Mouse (Mus musculus): Measurements from ENCODE around the gene Uqcrq. TPM values are rescaled to one million over a fixed set of nuclear protein-coding genes. Genes with fewer than 3 reads are reported as not detected.
"Not testable (repeated sequence)": the region's sequence is repeated elsewhere in the genome, so short reads cannot be mapped to it uniquely, and the experiment has no call there.

The Uqcrq gene
- total RNA-seq, 1 experiment from 2014 or later, result 39.5 TPM

GRCm38 (mm10) chr11:53427993-53428715, 2.5 kb downstream of the Uqcrq start:
- no peak for ATAC-seq (replicated peaks in 1 of 2; ENCODE audit: insufficient read depth in 1 of 2, low FRiP score in 2 of 2, low TSS enrichment in 1 of 2, low read depth in 1 of 2, poor library complexity in 2 of 2, severe bottlenecking in 2 of 2)

DNA sequence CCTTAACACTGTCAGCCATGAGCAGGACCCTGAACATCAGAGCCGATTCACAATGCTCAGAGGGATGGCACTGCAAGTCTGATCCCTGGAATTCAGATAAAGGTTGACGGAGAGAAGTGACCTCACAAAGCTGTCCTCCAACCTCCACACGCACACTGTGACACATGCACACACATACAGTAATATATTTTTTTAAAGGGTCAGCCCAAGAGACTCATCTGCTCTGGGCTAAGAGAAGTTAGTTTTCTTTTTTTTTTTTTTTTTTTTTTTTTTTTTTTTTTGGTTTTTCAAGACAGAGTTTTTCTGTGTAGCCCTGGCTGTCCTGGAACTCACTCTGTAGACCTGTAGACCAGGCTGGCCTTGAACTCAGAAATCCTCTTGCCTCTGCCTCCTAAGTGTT, 3.7 kb downstream of the Uqcrq start:
- ATAC-seq (replicated peaks in 1 of 2; ENCODE audit: insufficient read depth in 1 of 2, low FRiP score in 2 of 2, low TSS enrichment in 1 of 2, low read depth in 1 of 2, poor library complexity in 2 of 2, severe bottlenecking in 2 of 2), result not testable (repeated sequence)

DNA sequence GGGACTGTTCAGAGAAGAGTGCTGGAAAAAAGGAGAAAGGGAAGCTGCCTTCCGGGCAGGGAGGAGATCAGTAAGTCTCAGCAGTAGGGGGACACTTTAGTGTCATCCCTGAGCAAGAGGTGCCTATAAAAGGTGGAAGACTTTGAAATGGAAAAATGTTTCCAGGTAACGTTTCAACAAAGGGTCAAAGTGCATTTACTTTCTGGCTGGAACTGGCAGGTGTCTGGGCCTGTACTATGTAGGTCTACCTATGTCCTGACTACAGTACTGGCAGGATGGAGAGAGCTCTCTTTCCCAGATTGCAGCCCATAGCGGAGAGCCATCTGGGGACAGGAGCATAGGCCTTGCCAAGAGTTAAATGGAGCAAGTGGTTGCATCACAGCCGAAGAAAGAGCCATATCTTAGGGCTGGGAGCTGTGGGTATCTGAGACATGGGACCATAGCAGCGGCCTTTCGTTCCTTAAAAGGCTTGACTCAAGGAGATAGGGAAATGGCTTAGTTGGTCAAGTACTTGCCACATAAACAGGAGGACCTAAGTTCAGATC, 4.8 kb downstream of the Uqcrq start:
- no peak for ATAC-seq (replicated peaks in 1 of 2; ENCODE audit: insufficient read depth in 1 of 2, low FRiP score in 2 of 2, low TSS enrichment in 1 of 2, low read depth in 1 of 2, poor library complexity in 2 of 2, severe bottlenecking in 2 of 2)

DNA sequence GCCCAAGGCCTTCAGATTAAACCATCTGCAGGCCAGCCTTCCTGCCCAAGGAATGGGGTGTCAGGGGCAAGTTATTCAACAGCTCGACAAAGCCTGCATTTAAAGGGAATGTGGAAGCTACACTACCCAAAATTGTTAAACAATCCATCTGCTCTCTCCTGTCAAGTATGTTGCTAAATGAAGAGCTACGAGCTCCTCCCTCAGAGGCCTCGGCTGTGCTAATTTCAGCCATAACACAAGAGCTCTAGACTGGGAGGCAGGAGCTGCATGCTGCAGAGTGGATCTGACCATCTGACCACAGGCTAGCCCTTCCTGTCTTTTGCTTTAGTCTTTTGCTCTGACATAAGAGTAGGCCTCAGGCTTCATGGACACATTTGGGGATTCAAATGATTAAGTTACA, 5.4 kb downstream of the Uqcrq start:
- ATAC-seq (replicated peaks in 1 of 2; ENCODE audit: insufficient read depth in 1 of 2, low FRiP score in 2 of 2, low TSS enrichment in 1 of 2, low read depth in 1 of 2, poor library complexity in 2 of 2, severe bottlenecking in 2 of 2), result no peak

DNA sequence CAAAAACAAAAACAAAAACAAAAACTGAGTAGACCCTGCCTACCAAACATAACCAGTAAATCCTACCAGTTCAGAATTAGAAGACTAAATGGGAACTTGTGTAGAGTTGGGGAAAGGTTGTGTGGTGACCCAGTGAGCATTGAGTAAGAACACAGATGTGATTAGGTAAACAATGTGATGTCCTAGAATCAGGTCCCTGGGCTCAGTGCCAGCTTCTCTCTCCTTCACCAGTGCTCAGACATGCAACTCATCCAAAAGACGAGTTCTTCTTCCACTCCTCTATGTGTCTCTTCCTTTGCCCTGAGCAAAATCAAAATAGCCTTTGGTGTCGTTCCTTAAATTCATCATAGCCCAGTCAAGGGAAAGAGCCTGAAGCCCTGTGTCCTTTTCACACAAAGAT, 5.8 kb downstream of the Uqcrq start:
- no peak for ATAC-seq (replicated peaks in 1 of 2; ENCODE audit: insufficient read depth in 1 of 2, low FRiP score in 2 of 2, low TSS enrichment in 1 of 2, low read depth in 1 of 2, poor library complexity in 2 of 2, severe bottlenecking in 2 of 2)

DNA sequence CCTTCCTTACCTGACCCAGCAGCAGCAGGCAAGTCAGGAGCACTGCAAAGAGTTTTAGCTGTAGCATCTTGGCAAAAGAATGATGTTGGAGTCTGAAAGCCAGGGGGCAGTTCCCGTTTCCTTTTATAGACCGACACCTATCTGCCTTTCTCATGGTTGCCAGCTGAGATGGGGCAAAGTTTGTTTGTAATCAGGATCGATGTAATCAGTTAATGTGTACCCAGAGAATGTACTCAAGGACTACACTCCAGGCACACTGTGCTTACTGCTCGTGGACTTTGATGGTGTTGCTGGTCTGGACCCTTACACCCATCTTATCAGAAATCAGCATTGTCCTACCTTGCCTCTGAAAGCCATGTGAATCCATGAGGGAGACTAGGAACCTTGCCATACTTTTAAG, 7.6 kb downstream of the Uqcrq start, which contains the start of gene Leap2:
Leap2 (minus strand) TSS at position 135 of the 400 bp plus-strand sequence.
- no peak for ATAC-seq (replicated peaks in 1 of 2; ENCODE audit: insufficient read depth in 1 of 2, low FRiP score in 2 of 2, low TSS enrichment in 1 of 2, low read depth in 1 of 2, poor library complexity in 2 of 2, severe bottlenecking in 2 of 2)

- no peak for ATAC-seq (replicated peaks in 1 of 2; ENCODE audit: insufficient read depth in 1 of 2, low FRiP score in 2 of 2, low TSS enrichment in 1 of 2, low read depth in 1 of 2, poor library complexity in 2 of 2, severe bottlenecking in 2 of 2)
These were observed 12.6 kb downstream of the Uqcrq start for GRCm38 (mm10) chr11:53418048-53418447.

DNA sequence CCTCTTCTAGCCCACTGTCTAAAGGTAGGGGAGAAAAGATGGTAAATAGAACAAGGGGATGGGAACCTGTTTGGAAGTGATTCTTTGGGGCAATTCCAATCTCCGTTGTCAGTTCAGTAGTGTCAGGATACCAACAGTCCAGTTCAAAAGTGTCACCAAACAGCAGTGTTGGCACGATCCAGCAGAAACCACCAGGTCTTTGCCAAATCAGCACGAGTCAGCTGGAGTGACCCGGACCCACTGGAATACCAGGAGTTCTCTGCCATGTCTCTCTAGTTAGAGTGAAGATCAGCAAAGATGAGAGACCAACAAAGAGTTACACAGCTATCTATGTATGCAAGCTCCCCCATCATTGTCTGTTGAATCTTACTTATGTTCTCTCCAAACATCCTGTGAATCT, 16.8 kb downstream of the Uqcrq start:
- ATAC-seq (replicated peaks in 1 of 2; ENCODE audit: insufficient read depth in 1 of 2, low FRiP score in 2 of 2, low TSS enrichment in 1 of 2, low read depth in 1 of 2, poor library complexity in 2 of 2, severe bottlenecking in 2 of 2), result no peak

DNA sequence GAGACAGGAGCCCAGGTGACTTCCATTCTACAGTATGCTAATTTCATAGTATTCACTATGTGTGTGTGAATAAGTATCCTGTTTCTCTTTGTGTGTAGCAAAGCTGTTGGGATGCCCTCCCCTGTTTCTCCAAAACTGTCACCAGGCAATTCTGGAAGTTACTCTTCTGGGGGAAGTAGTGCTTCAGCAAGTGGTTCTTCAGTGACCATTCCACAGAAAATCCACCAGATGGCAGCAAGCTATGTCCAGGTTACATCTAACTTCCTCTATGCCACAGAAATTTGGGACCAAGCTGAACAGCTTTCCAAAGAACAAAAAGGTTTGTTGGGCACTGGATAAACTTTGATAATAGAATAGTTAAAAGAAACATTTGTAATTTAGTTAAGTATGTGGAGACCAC, 18.9 kb downstream of the Uqcrq start:
- ATAC-seq (replicated peaks in 1 of 2; ENCODE audit: insufficient read depth in 1 of 2, low FRiP score in 2 of 2, low TSS enrichment in 1 of 2, low read depth in 1 of 2, poor library complexity in 2 of 2, severe bottlenecking in 2 of 2), result no peak

DNA sequence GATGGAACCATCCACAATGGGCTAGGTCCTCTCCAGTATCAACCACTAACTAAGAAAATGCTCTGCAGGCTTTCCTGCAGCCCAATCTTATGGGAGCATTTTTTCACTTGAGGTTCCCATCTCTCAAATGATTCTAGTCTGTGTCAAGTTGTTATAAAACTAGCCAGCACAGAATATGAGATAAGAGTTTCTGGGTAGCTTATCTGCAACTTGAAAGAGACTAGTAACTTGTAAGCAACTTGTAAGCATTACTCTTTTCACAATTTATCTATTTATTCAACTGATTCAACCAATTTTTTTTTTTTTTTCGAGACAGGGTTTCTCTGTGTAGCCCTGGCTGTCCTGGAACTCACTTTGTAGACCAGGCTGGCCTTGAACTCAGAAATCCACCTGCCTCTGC, 27.0 kb downstream of the Uqcrq start:
- ATAC-seq (replicated peaks in 1 of 2; ENCODE audit: insufficient read depth in 1 of 2, low FRiP score in 2 of 2, low TSS enrichment in 1 of 2, low read depth in 1 of 2, poor library complexity in 2 of 2, severe bottlenecking in 2 of 2), result no peak

- no peak for ATAC-seq (replicated peaks in 1 of 2; ENCODE audit: insufficient read depth in 1 of 2, low FRiP score in 2 of 2, low TSS enrichment in 1 of 2, low read depth in 1 of 2, poor library complexity in 2 of 2, severe bottlenecking in 2 of 2)
These were observed 36.8 kb downstream of the Uqcrq start for GRCm38 (mm10) chr11:53393856-53394255.

DNA sequence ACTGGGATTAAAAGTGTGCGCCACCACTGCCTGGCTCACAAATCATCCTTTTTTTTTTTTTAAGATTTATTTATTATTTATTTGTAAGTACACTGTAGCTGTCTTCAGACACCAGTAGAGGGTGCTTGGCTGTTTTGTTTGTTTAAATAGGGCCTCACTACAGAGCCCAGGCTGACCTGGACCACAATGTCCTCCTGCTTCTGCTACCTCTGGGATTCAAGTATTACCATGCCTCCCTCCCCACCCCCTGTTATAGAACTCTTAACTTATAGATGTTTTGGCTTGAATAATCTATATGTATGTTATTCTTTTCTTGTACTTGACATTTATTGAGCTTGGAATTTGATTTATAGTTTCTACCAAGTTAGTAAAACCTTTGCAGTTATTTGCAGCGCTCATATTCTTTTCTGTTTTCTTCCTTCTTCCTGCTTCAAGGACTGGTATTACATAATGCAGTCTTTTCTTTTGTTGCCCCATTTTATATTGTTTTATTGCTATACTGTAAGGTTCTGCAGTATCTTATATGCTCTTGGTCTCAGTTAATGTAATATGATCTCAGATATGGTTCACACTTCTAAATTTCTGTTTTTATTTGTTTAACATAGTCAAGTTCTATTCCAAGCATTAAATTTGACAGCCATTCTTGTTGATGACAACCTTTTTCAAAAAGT, 46.7 kb downstream of the Uqcrq start:
- ATAC-seq (replicated peaks in 1 of 2; ENCODE audit: insufficient read depth in 1 of 2, low FRiP score in 2 of 2, low TSS enrichment in 1 of 2, low read depth in 1 of 2, poor library complexity in 2 of 2, severe bottlenecking in 2 of 2), result no peak

DNA sequence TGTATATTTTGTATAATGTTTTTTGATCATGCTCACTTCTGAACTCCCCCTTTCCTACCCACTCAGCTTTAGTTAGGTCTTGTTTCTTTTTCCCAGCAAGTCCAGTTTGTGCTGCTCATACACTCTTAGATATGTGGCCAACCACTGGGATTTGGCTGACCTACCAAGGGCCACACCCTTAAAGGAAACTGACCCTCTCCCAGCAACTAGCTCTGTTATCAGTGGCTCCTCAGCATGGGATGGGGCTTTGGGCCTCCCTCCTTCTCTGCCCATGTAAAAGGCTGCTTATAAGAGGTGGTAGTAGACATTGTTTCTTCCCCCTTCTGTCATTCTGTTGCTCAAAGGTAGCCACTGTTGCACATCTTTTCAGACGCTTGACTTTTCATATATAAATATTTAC, 51.7 kb downstream of the Uqcrq start:
- no peak for ATAC-seq (replicated peaks in 1 of 2; ENCODE audit: insufficient read depth in 1 of 2, low FRiP score in 2 of 2, low TSS enrichment in 1 of 2, low read depth in 1 of 2, poor library complexity in 2 of 2, severe bottlenecking in 2 of 2)

Other genes with a start within 250 kb of the Uqcrq start
- gene Hspa4, start 130.4 kb downstream of the Uqcrq start, total RNA-seq (2017), result 359 and 408 TPM in 2 replicates
- 5.4 and 9.0 TPM in 2 replicates for gene Zcchc10, start 106.2 kb downstream of the Uqcrq start, total RNA-seq (2017)
- 91.0 and 127 TPM in 2 replicates for gene Aff4, start 80.0 kb downstream of the Uqcrq start, total RNA-seq (2017)
- gene Leap2, start 7.7 kb downstream of the Uqcrq start, total RNA-seq (2017), result not detected in 2 replicates
- gene Gdf9, start 192 bp upstream of the Uqcrq start, total RNA-seq (2017), result 0.81 TPM in 1 of 2 replicates, not detected in the other
- not detected in 2 replicates for gene Gm10447, start 26.3 kb upstream of the Uqcrq start, total RNA-seq (2017)
- 0.69 TPM in 1 of 2 replicates, not detected in the other for gene Shroom1, start 26.4 kb upstream of the Uqcrq start, total RNA-seq (2017)
- gene Gm9837, start 39.6 kb upstream of the Uqcrq start, total RNA-seq (2017), result not detected in 2 replicates
- not detected in 2 replicates for gene Gm9945, start 49.3 kb upstream of the Uqcrq start, total RNA-seq (2017)
- gene Sowaha, start 49.4 kb upstream of the Uqcrq start, total RNA-seq (2017), result not detected in 2 replicates
- gene Sept8, start 88.4 kb upstream of the Uqcrq start, total RNA-seq (2017), result 22.2 and 35.4 TPM in 2 replicates
- 24.5 and 33.2 TPM in 2 replicates for gene Kif3a, start 136.5 kb upstream of the Uqcrq start, total RNA-seq (2017)
- gene Il4, start 187.8 kb upstream of the Uqcrq start, total RNA-seq (2017), result 2.9 TPM in 1 of 2 replicates, not detected in the other
- not detected in 2 replicates for gene Il13, start 203.9 kb upstream of the Uqcrq start, total RNA-seq (2017)